Comparison of ENCODE assay signal across 34 mouse cellular contexts in genomic region chr2:26172166-26172565, GRCm38 (mm10). TPM values are rescaled to one million over a fixed set of nuclear protein-coding genes. Genes with fewer than 3 reads are reported as not detected.
"Had no signal": no experiment of that assay in that cellular context is flagged by ENCODE, and none has a peak within 500 bp of the region (broad histone marks: within the 10 kb centered on the region; RNA-seq: fewer than 3 reads in every experiment).

No protein-coding gene starts in this region.

- H3K4me3 ChIP-seq: heart, embryonic 10.5 days; heart, embryonic 12.5 days; hindbrain, embryonic 10.5 days; hindbrain, embryonic 12.5 days; hindbrain, embryonic 15.5 days; layer of hippocampus, adult 2 months; left cerebral cortex, adult 2 months; limb, embryonic 10.5 days; limb, embryonic 12.5 days; liver, embryonic 13.5 days; liver, embryonic 15.5 days had no signal

- H3K4me2 ChIP-seq: heart, embryonic 12.5 days; hindbrain, embryonic 12.5 days; hindbrain, embryonic 15.5 days; limb, embryonic 12.5 days; liver, embryonic 11.5 days; liver, embryonic 13.5 days; liver, embryonic 15.5 days had no signal

- H3K27ac ChIP-seq: heart, embryonic 10.5 days; hindbrain, embryonic 10.5 days; hindbrain, embryonic 12.5 days; hindbrain, embryonic 15.5 days; hindbrain, postnatal 0 days; layer of hippocampus, adult 2 months; left cerebral cortex, adult 2 months; limb, embryonic 10.5 days; limb, embryonic 12.5 days; liver, embryonic 13.5 days; liver, embryonic 15.5 days had no signal

- H3K36me3 ChIP-seq: heart, embryonic 10.5 days; heart, embryonic 12.5 days; hindbrain, embryonic 10.5 days; hindbrain, embryonic 12.5 days; hindbrain, embryonic 15.5 days; limb, embryonic 10.5 days; limb, embryonic 12.5 days; liver, embryonic 13.5 days; liver, embryonic 15.5 days had no signal

- DNase-seq: forebrain, postnatal 0 days; gastrocnemius, postnatal 14 days; gastrocnemius, postnatal 36 days; heart, adult 11 months; heart, postnatal 10 days; heart, postnatal 4 days; kidney, postnatal 10 days; kidney, postnatal 4 days; liver; liver, embryonic 13.5 days; liver, postnatal 0 days had no signal

- ATAC-seq: forebrain, postnatal 0 days; hindbrain, postnatal 0 days; liver, postnatal 0 days had no signal

- H3K9ac ChIP-seq: forebrain, postnatal 0 days; heart, embryonic 12.5 days; hindbrain, embryonic 12.5 days; hindbrain, embryonic 15.5 days; limb, embryonic 12.5 days; liver, embryonic 13.5 days; liver, embryonic 15.5 days; liver, postnatal 0 days had no signal

- H3K9me3 ChIP-seq: heart, embryonic 10.5 days; heart, embryonic 12.5 days; hindbrain, embryonic 10.5 days; hindbrain, embryonic 12.5 days; hindbrain, embryonic 15.5 days; limb, embryonic 10.5 days; limb, embryonic 12.5 days; liver, embryonic 13.5 days; liver, embryonic 15.5 days had no signal

- H3K27me3 ChIP-seq: hindbrain, embryonic 15.5 days had no signal

RNA-seq across cellular contexts. Expression of gene Lhx3, which starts 35.9 kb away (rescaled TPM):
- total RNA-seq: forebrain, postnatal 0 days; gastrocnemius, adult 18-20 months; gastrocnemius, adult 8-10 months; gastrocnemius, postnatal 14 days; gastrocnemius, postnatal 36 days; heart, adult 8-10 months; heart, postnatal 10 days; heart, postnatal 25 days; heart, postnatal 4 days; layer of hippocampus, adult 2 months; layer of hippocampus, postnatal 10 days; layer of hippocampus, postnatal 25 days; left cerebral cortex, postnatal 14 days had no signal
- polyA plus RNA-seq: forebrain, postnatal 0 days; heart, embryonic 12.5 days; heart, embryonic 14.5 days; heart, embryonic 16.5 days; intestine, embryonic 14.5 days; kidney, embryonic 16.5 days; limb, embryonic 10.5 days; limb, embryonic 12.5 days; liver, embryonic 11.5 days; liver, embryonic 13.5 days; liver, embryonic 15.5 days; liver, postnatal 0 days had no signal
